Mouse (Mus musculus) naive thymus-derived CD4-positive, alpha-beta T cell, adult 2 months (primary cell): Measurements from ENCODE around the gene Ulk3.

Experiments
- DNase-seq: peaks from one replicate; pipeline ENCODE4 v3.0.0-alpha.2; 2011; ENCODE audit warnings: low read depth

The Ulk3 gene

DNA sequence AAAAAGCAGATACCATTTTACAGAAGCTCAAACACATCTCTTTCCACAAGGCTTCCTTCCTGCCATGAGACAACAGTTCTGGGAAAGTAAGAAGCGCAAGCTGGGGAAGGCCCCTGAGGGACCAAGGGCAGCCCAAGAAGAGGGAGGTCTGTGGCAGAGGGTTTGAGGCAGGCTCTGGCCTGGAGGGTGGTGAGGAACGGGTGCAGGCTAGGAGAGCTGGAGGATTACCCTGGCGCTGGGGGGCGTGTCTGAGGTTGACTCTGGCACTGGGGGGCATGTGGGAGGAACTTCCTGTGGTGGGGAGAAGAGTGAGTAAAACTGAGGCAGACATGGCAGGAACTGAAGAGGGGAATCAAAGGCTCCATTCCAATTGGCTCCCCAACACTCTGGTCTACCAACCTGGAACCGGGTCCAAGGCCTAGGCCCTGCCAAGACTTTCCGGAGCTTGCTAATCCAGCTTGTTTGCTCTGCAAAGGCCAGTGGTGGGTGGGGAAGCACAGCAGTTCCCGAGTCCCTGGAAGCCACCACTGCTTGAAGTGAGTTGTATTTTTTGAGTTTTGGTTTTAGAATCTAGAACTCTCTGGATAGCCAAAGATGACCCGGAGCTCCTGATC is 28.4 kb downstream of the Ulk3 start:
- peak; percentile 11 for DNase-seq

DNA sequence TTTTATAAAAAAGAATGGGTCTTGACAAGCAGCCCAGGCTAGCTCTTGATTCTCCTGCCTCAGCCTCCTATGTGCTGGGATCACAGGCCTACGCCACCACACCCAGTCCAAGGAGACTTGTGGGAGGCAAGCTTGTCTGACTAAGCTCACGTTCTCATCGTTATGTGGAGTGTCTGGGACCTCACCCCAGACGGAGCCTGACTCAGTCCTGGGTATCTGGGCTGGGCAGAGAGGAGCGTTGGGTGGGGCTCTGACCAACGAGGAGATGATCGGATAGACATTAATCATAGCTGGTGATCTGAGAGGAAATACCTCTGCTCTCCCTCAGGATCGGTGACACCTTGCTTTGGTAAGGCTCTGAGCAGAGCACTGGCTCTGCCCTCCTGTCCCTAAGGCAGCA is 29.6 kb downstream of the Ulk3 start:
- no peak for DNase-seq

DNA sequence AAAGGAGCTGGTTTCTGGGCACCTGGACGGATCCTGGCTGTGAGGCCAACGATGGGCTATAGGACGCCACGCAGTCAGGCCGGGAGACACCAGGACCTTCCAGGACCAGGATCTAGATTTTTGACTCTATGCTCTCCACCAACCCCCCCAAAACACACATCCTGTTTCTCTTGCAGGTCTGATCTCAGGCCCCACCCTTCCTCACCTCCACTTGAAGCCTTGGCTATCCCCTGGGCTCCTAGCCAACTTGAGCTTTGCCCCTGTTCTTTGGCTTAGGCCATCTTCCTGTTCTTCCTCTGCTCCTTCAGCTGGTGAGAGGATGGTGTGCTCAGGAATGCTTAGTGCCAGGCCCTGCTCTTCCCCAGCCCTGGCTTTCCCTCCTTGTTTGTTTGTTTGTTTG is 31.4 kb downstream of the Ulk3 start, which contains the start of gene Lman1l:
Gene Lman1l (minus strand): TSS at position 101 of the 400 bp plus-strand sequence.
- peak; percentile 53 for DNase-seq

DNA sequence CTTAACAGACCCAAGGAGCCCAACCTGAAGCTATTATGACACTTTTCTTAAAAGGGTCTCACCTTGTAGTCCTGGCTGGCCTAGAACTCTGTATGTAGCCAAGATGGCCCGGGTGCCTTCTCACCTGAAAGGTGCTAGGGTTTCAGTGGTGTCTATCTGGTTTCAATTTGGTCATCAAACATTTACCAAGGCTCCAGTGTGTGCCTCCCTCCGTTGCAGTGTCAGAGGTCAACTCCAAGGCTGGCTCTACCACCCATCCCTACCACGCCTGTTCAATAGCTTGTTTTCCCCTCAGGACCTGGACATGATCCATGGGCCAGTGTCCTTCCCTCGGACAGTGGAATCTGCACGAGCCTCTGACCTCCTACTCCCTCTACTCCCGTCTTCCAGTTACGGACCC is 35.0 kb downstream of the Ulk3 start:
- DNase-seq: peak; percentile 21

DNA sequence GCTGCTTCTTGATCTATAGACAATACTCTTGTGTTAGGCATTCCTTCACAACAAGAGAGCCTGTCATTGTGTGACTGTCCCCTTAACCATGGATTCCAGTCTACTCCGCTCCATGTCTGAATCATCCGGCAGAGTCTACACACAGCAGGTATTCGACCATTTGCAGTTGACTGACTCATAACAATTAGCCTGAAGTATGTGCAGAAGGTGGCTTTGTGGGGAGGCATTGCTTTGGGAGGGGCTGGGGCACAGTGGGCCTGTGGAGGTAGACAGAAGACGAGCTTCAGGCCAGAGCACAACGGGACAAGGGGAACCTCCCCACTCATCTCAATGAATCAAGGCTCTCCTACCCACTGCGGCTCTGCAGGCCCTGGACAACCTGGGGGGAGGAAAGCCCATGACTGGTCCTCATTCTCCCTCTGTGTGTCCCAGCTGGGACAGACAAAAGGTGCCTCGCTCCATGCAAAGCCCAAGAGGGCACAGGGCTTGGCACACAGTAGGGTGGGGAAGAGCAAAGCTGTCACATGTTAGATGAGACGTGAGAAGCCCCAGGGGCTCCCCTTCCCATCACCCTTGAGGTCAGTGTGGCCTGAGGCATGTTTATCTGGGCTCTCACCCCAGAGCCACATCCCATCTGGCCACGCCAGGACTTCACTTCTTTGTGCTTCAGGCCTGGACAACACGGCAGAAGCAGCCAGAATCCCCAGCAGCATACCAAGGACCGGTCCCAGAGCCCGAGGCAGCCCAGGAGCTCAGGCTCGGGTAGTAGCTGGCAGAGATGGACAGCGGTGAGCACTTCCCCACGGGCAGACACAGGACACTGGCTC is 36.6 kb downstream of the Ulk3 start:
- DNase-seq: peak; percentile 15

DNA sequence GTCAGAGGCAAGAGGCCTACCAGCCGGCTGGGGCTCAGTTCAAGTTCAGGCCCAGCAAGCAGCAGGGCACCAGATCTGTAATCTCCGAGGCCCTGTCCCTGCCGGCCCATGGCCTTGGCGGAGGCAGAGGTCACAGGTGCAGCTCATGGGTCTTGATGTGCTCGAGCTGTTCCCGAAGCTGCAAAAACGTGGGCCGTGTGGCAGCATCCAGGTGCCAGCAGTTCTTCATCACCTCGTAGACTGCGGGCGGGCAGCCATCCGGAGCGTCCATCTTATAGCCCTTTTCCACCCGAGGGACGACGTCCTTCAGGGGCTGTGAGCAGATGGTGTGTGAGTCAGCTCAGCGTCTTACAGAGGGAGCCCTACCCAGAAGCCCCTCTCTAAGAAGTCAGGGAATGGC is 37.9 kb downstream of the Ulk3 start:
- peak; percentile 12 for DNase-seq

DNA sequence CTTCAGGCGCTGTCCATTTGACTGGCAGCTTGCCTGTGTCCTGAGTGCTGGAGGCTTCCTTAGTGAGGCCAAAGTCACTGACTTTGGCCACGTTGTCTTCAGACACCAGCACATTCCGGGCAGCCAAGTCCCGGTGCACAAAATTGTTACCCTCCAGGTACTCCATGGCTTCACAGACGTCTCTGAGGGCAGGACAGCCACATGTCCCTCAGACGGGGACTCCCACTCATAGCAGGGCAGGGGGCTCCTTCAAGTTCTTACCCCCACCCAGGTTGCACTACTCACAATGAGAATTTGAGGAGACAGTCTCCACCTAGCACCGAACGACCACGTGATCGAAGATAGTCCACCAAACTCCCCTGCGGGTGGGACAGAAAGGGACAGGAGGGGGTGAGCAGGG is 38.6 kb downstream of the Ulk3 start:
- DNase-seq: no peak

DNA sequence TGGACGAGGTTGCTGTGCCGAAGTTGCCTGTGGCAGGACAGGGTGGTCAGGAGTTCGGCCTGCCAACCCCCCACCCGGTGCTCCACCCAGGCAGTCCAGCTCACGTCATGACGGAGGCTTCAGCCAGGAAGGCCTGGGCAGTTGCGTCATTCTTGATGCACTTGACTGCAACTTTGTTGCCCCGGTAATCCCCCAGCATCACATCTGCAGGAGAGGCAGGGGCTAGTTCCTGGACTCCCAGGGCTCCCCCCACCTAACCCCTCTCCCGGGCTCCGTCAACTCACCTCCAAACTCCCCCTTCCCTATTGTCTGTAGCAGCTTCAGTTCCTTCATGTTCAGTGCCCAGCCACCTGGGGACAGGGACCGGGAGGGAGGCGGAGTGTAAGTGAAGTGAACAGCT is 39.5 kb downstream of the Ulk3 start:
- DNase-seq: no peak

DNA sequence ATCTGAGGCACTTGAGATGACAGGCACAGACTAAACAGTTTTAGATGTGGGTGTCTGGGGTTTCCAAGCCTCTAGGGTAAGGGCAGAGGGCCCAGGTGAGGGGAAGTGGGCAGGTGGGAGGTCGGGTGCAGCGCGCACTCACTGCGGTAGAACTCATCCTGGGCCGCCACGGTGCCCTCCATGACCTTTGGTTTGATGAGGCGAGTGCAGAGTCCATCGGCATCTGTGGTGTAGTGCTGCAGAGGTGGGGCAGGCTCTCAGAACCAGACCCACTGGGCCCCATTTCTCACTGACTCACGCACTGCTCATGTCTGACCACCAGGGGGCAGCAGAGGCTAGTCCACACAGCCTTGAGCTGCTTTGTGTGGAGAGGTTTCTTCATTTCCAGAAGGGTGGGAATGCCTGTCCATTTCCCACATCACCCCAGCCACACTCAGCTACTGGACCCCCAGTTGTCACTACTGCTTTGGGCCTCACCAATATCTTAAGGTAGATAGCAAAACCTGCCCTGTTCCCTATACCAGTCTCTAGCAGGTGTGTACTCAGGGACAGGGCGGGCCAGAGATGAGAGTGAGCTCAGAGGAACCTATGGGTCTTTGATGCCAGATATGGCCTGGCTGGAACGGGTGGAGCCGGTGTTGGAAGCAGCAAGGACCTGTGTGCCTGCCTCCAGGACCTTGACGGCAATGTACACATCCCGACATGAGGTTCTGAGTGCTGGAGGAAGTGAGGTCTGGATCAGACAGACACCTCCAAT is 40.0 kb downstream of the Ulk3 start:
- DNase-seq: peak; percentile 92

DNA sequence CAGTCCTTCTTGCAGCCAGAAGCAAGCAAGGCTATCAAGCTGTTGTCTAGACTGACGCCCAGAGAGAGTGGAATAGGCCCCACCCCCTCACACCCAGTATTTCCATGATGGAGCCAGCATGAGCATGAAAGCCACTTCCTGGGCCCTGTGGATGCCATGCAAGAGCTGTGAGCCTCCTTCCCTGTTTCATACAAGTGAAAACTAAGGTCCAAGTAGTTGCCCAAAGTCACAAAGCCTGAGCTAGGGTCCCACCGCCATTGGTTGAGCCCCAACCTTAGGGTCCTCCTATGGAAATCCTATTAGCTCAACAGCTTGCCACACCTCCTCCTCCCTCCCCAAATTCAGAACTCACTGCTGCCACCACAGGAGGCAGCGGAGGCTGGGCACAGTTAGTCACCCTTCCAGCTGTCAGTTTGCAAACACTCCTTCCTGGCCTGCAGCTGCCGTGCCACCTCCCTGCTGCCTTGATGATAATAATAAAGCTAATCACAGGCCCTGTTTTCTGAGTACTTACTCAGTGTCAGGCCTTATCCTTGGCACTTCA is 44.3 kb downstream of the Ulk3 start:
- peak; percentile 83 for DNase-seq

DNA sequence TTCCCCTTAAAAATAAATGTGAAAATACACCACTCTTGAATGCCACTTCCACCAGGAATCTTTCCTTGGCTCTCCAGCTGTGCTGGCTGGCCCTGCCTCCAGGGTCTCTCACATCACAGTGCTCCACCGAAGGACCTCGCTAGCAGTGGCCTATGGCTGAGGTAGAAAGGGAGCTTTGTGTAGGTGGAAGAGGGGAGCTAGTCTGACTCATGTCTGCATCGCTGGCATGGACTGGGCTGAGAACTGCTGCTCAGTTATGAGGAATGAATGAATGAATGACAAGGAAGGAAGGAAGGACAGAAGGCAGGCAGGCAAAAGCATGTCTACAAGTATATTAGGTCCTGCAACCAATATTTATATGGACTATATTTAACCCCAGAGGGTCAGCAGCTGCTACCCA is 48.0 kb downstream of the Ulk3 start:
- DNase-seq: no peak

DNA sequence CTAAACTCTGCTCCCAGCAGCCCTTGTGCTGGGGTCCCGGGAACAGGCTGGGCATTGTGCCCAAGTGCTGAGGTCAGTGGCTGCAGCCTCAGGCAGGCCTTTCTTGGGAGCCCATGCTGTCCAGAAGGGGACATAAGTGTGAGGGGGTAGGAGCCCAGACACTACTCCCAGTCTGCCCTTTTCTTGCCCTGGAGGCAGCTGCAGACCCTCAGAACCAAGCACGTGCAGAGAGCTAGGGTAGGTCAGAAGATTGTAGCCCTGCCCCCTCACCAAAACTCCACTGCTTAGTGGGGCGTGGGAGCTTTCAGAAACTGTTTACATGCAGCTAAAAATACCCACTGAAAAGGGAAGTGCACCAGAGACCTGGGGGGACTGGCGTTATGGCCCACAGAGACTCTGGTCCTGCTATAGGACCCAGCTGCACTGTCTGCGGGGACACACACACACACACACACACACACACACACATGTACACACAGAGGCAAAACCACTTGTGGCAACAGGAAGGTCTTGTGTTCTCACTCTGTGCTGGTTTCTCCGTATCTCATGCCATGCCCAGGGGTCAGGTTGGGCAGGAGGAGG is 48.6 kb downstream of the Ulk3 start:
- no peak for DNase-seq

DNA sequence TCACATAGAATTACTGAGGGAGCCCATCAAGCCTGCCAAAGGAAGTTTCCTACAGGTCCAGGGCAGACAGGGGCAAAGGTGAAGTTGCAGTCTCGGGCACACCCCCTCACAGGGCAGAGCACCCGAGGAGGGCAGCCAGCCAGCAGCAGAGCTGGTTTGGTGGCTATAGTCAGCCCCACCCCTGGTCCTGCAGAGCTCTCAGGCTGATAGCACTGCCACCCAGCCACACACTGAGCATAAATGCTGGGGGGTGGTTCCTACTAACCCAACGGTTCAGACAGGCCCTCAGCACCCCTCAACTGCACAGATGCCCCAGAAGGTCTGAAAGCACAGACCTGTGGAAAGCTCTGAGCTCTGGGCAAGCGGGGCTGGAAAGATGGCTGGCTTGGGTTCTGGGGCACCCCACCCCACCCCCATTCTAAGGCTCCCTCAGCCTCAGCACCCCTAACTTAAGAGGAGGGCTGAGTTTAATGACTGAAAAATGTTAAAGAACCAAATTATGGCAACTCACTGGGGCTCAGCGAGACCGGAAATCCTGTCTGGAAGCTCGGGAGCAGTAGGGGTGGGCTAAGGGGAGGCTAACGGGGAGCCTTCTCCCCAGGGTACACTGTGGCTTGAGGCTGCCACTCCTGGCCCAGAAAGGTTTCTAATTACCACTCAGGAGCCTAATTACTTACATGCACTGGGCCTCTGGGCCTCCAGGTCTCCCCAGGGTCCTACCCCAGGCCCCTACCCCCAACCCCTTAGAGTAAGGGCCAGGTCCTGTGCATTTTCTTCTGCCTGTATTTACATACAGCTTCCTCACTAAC is 49.6 kb downstream of the Ulk3 start:
- DNase-seq: no peak

DNA sequence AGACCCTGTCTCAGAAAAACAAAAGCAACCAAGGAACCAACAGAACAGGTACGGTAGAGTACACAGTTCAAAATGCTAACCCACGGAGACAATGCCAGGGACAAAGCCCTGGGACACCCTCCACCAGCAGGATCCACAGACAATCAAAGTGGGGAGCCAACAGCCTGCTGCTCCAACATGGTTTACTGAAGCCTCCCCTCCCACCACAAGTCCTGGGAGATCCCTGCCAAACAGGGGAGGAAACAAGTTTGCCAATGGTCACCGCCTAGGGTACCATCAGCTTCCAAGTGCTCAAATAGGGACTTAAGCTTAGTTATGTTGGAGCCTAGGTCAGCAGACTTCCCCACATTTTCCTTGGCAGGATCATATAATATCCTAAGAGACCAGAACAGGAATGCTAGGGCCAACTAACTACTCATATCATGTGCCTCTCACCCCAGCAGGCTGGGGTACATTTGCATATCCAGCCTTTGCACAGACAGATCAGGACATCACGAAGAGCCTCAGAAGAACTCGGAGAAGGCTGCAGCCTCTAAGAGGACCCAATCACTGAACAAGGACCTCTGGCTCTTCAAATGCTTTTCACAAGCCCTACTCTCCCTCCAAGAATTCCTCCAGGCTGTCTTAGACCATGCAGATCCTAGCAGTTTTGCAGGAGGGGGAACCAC is 50.5 kb downstream of the Ulk3 start:
- no peak for DNase-seq

DNA sequence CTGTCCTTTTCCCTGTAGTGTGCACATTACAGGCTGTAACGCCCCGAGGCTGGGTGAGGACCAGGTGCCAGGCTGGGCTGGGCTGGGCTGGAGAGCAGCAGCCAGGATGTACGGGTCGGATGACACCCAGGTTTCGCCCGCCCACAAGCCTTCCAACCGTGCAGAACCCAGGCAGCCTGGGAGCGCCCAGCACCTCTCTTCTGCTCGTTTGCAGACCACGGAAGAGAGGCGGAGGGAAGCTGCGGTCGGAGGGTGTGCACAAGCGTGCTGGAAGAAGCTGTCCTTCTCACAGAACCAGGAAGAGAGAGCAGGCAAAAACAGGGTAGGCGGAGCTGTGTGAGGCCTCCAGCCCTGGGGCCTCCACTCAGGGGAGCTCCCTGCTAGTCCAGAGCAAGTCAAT is 51.1 kb downstream of the Ulk3 start:
- peak; percentile 91 for DNase-seq

DNA sequence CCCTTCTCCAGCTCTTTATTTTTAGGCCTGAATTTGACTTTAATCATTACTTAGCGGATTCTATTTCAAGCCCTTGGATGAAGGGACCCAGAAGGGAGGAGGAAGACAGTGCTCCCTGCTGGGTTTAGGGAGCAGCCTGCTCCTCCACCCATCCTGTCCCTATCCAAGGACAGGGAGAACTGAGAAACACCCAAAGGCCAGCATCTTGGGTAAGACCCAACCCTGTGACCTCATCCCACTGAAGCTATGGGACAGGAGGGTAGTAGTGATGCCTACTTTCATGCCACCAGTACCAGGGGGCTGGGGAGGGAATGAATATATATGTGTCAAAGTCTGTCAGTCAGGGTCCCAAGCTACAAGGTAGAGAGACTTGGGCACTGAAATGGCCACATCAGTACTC is 51.8 kb downstream of the Ulk3 start:
- no peak for DNase-seq

DNA sequence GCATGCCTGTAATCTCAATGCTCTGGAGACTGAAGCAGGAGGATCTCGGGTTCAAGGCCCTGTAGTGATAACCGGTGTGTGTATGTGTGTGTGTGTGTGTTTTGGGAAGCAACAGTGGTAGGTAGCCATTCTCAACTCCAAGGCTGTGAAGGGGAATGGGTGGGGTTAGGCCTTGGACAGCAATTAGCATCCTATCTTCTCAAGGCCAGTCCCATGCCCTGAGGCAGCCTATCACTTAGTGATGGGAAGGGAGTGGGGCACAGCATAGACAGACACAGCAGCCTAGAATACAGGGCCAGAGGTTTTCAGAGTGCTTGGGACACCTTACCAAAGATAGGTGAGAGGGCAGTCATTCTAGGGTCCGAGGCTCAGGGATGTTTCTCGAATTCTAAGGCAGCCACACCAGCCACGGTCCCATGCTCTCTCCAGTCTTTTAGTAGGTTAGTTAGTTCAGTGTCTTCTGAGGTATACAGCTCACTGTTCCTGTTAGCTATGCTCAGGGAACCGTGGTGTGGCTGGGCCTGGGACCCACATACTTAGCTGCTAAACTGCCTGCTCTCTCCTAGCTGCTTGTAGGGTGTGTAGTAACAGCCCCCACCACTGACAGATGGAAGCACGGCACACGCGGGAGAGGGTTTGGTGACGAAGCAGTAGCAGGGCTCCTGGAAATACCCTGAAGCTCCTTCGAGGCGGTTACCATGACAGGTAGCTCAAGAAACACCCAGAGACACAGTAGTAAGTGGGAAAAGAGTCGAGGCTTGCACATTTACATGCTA is 52.7 kb downstream of the Ulk3 start:
- DNase-seq: peak; percentile 61

DNA sequence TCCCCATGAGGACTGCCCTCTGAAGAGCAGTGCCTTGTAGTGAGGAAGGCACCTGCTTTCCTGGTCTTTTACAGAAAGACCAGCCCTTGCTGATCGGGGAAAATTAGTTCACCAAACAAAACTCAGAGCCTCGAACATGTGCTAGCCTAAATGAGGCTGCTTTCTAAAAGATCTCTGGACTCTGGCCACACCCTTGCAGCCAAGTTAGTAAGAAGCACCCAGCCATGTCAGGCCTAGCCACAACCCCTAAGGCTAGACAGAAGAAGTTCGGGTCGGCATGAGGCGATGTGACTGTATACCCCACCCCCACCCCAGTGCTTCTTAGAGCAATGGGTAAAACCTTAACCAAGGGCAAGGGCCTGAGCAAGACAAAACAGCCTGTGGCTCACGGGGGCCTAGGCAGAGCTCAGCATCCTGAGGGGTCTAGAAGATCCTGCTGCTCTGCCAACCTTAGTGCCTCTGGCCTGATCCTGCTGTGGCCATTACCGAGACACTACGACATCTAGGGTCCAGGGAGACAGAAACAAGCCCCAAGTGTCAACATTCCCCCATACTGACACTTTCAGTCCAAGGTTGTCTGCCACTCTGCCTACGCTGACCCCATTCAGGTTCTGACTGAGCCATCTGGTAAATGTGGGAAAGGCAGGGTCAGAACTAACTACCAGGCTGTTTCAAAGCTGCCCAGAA is 54.1 kb downstream of the Ulk3 start:
- no peak for DNase-seq

DNA sequence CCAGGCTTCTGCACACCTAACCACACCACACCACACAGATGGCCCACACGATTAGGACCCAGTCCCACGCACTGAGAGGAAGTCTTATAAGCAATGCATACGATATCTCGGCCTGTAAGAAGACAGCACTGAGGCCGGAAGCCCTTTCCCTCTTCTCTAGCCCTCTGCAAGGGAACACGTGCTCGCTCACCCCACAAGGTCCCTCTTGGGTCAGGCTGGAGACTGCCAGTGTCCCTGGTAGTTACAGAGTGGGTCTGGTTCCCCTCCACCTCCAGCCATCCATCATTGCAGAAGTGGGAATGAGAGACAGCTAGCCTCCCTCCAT is 54.6 kb downstream of the Ulk3 start:
- DNase-seq: peak; percentile 61
